ENCODE assay signal across 19 mouse cellular contexts in the genomic region with DNA sequence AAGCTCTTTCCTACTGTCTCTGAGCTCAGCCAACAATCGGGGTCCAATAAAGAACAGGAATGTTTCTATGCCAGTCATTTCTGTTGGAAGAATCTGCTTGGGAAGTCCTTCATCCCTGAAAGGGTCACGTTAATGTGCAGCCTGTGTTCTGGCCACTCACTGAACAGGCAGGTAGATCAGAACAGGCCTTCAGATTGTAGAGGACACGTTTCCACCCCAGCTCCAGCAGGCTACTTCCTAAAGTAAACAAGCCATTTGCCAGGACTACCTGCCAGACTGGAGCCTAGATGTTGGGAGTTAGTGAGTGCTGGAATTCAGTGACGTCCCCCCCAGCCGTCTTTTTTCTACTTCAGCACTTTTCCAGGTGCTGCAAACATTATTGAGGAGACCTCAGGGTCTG. TPM values are rescaled to one million over a fixed set of nuclear protein-coding genes. Genes with fewer than 3 reads are reported as not detected.
A peak's percentile ranks its signal among the peaks of the same experiment; 100 is the strongest.
DNase-seq lines count a peak whose midpoint lies in the region; ATAC-seq and TF ChIP-seq lines count a peak whose summit lies in the region.
"Had no signal": no experiment of that assay in that cellular context is flagged by ENCODE, and none has a peak within 500 bp of the region (broad histone marks: within the 10 kb centered on the region; RNA-seq: fewer than 3 reads in every experiment).

No protein-coding gene starts in this region.

- H3K9ac ChIP-seq in stomach, embryonic 16.5 days (ENCODE audit: low read length) = no peak overlapping the region
- no peak overlapping the region for H3K9ac ChIP-seq in stomach, postnatal 0 days (ENCODE audit: low read length)
- H3K9ac ChIP-seq: forebrain, embryonic 12.5 days; hindbrain, embryonic 13.5 days; lung, embryonic 14.5 days; neural tube, embryonic 12.5 days; stomach, embryonic 15.5 days had no signal

- no peaks in the 10 kb centered on the region for H3K9me3 ChIP-seq in stomach, embryonic 16.5 days (replicated peaks; ENCODE audit: control insufficient read depth, low read length)
- H3K9me3 ChIP-seq in stomach, postnatal 0 days (ENCODE audit: control insufficient read depth, low read length) = no peaks in the 10 kb centered on the region
- H3K9me3 ChIP-seq: forebrain, embryonic 12.5 days; hindbrain, embryonic 13.5 days; neural tube, embryonic 12.5 days; stomach, embryonic 15.5 days had no signal

- no peak overlapping the region for H3K4me3 ChIP-seq in layer of hippocampus, adult 2 months
- H3K4me3 ChIP-seq in stomach, embryonic 16.5 days (replicated peaks; ENCODE audit: low read length) = no peak overlapping the region
- no peak overlapping the region for H3K4me3 ChIP-seq in stomach, postnatal 0 days (ENCODE audit: low read depth, low read length)
- H3K4me3 ChIP-seq: forebrain, embryonic 12.5 days; hindbrain, embryonic 13.5 days; neural tube, embryonic 12.5 days; stomach, embryonic 15.5 days had no signal

- TF ChIP-seq CTCF in layer of hippocampus, adult 2 months (conservative IDR thresholded peaks at IDR 0.05) = no peak
- no peak for TF ChIP-seq CTCF in stomach, postnatal 0 days (IDR thresholded peaks at IDR 0.05; ENCODE audit: low read depth)

- TF ChIP-seq EP300 in stomach, postnatal 0 days (optimal IDR thresholded peaks at IDR 0.05) = no peak

- peak overlapping the region; percentile 58; the same call in 1 of the 2 replicates for H3K27ac ChIP-seq in layer of hippocampus, adult 2 months
- no peak overlapping the region for H3K27ac ChIP-seq in stomach, embryonic 16.5 days (ENCODE audit: low read length)
- no peak overlapping the region for H3K27ac ChIP-seq in stomach, postnatal 0 days (replicated peaks)
- H3K27ac ChIP-seq: forebrain, embryonic 12.5 days; hindbrain, embryonic 13.5 days; neural tube, embryonic 12.5 days; stomach, embryonic 15.5 days had no signal

- 30% methylated on average over 5 of the region's 5 CpGs for WGBS in stomach, embryonic 16.5 days
- WGBS in stomach, postnatal 0 days = 35% methylated on average over 5 of the region's 5 CpGs

- no peaks in the 10 kb centered on the region for H3K27me3 ChIP-seq in stomach, embryonic 16.5 days (ENCODE audit: control insufficient read depth, insufficient read depth, low read length)
- H3K27me3 ChIP-seq in stomach, postnatal 0 days (ENCODE audit: control insufficient read depth, insufficient read depth, low read length) = no peaks in the 10 kb centered on the region
- H3K27me3 ChIP-seq: CH12.LX; forebrain, embryonic 12.5 days; hindbrain, embryonic 13.5 days; neural tube, embryonic 12.5 days; stomach, embryonic 15.5 days had no signal

- H3K4me1 ChIP-seq in stomach, embryonic 16.5 days (ENCODE audit: control insufficient read depth, insufficient read depth, low read length) = peaks cover 9% of the 10 kb centered on the region; the same call in 1 of the 2 replicates
- H3K4me1 ChIP-seq in stomach, postnatal 0 days (replicated peaks; ENCODE audit: control insufficient read depth, insufficient read depth) = no peaks in the 10 kb centered on the region; the same call in 1 of the 2 replicates

- peak; percentile 90 for DNase-seq in heart, adult 11 months
- DNase-seq in heart, postnatal 4 days = no peak
- no peak for DNase-seq in layer of hippocampus, adult 2 months (ENCODE audit: low spot score in 2 of 2)
- no peak for DNase-seq in layer of hippocampus, adult 9-10 months (ENCODE audit: low spot score)
- DNase-seq in stomach, postnatal 0 days (ENCODE audit: low spot score) = no peak
- no peak for DNase-seq in urinary bladder, postnatal 4 days (ENCODE audit: low spot score in 2 of 2)
- DNase-seq: cerebellum, adult 9-11 months; gastrocnemius, postnatal 36 days; layer of hippocampus, adult 9-11 months; lung, embryonic 14.5 days; right cerebral cortex, postnatal 14 days; thymus, postnatal 14 days had no signal

- H3K4me2 ChIP-seq in stomach, embryonic 16.5 days (ENCODE audit: low read depth, low read length) = no peak overlapping the region
- no peak overlapping the region for H3K4me2 ChIP-seq in stomach, postnatal 0 days (replicated peaks; ENCODE audit: low read depth)
- H3K4me2 ChIP-seq: forebrain, embryonic 12.5 days; hindbrain, embryonic 13.5 days; lung, embryonic 14.5 days; midbrain, embryonic 11.5 days; neural tube, embryonic 12.5 days; stomach, embryonic 15.5 days had no signal

- ATAC-seq in stomach, embryonic 16.5 days (ENCODE audit: insufficient read depth, low FRiP score) = peak; percentile 47; the same call in 1 of the 2 replicates
- no peak for ATAC-seq in stomach, postnatal 0 days (ENCODE audit: low FRiP score, low TSS enrichment)

- no peaks in the 10 kb centered on the region for H3K36me3 ChIP-seq in stomach, embryonic 16.5 days (ENCODE audit: control insufficient read depth, insufficient read depth, low read length)
- no peaks in the 10 kb centered on the region for H3K36me3 ChIP-seq in stomach, postnatal 0 days (ENCODE audit: control insufficient read depth, insufficient read depth, low read length)
- H3K36me3 ChIP-seq: forebrain, embryonic 12.5 days; hindbrain, embryonic 13.5 days; neural tube, embryonic 12.5 days; stomach, embryonic 15.5 days had no signal

RNA-seq across cellular contexts. Expression of gene Wdfy2, which starts 46.7 kb away (rescaled TPM):
- total RNA-seq in heart, postnatal 4 days (2021) = 1 to 10 TPM; 8.0 to 8.3 TPM
- 10 to 100 TPM; 15.2 to 16.5 TPM for total RNA-seq in layer of hippocampus, adult 2 months (2021)
- polyA plus RNA-seq in stomach, embryonic 16.5 days (2015; fragmentation: Nextera tagmentation; extraction: Ambion mirVana) = 6.4 and 7.2 TPM in 2 replicates
- polyA plus RNA-seq in stomach, postnatal 0 days (2015; fragmentation: Nextera tagmentation; extraction: Ambion mirVana) = 2.4 and 2.5 TPM in 2 replicates
